Mouse (Mus musculus): ENCODE measurements at regions not wholly inside any gene's neighbourhood (a gene's known extent, or its start where the extent isn't known, plus 50 kb on each side); places are given as distances from the start of the nearest gene placed in this dataset.

DNA sequence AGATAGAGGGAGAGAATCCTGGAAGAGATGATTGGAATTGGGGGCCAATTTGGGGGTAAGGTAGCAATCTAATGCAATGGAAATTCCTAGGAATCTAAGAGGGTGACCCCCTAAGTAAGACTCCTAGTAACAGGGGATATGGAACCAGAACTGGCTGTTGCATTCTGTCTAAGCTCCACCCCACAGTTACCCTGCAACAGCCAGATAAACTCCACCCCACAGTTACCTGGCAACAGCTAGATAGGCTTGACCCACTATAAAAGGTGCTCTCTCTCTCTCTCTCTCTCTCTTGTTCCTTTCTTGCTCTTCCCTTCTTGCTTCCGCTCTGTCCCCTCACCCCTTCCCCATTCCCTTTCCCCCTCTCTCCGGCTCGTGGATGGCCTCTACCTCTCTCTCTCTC lies 262.5 kb upstream of the Cnr1 start:
- TF ChIP-seq CTCF (IDR thresholded peaks at IDR 0.05) (no peak), POLR2A (IDR thresholded peaks at IDR 0.05; ENCODE audit: insufficient read depth, low read depth, low read length) (no peak)
